Mouse (Mus musculus) MEL (cell line): ENCODE data around the gene P2ry2. TPM values are rescaled to one million over a fixed set of nuclear protein-coding genes. Genes with fewer than 3 reads are reported as not detected.

Experiments used
- DNase-seq: peaks from one replicate; pipeline ENCODE4 v3.0.0; 2011; ENCODE audit warnings: low read depth, low spot score
- H3K27ac ChIP-seq: 2 replicates; pipeline ENCODE4 v1.5.1; 2012; ENCODE audit warnings: low read depth, mild to moderate bottlenecking, control low read depth, low read length, moderate library complexity; ENCODE audit not compliant: control insufficient read depth
- H3K27me3 ChIP-seq, 2 experiments: fragments of 150-350 bp in 1 of 2; sonication (generic) in 1 of 2; 2 replicates each; pipeline ENCODE4 v1.6.1; 2012; ENCODE audit warnings: low read length in 2 of 2, mild to moderate bottlenecking in 2 of 2, improper control_type of control experiment in 1 of 2, moderate library complexity in 1 of 2; ENCODE audit not compliant: insufficient read depth in 2 of 2, control insufficient read depth in 1 of 2
- H3K36me3 ChIP-seq, 2 experiments: 2 replicates each; pipeline ENCODE4 v1.6.1; 2012 to 2014; ENCODE audit warnings: low read length in 2 of 2, improper control_type of control experiment in 1 of 2, inconsistent platforms in 1 of 2, mild to moderate bottlenecking in 1 of 2; ENCODE audit not compliant: insufficient read depth in 2 of 2, control insufficient read depth in 1 of 2
- H3K4me1 ChIP-seq, 2 experiments: fragments of 150-350 bp in 1 of 2; sonication (generic) in 1 of 2; 2 replicates each; pipeline ENCODE4 v1.6.1; 2012; ENCODE audit warnings: low read length in 2 of 2, improper control_type of control experiment in 1 of 2, mild to moderate bottlenecking in 1 of 2; ENCODE audit not compliant: insufficient read depth in 2 of 2, control insufficient read depth in 1 of 2
- H3K4me3 ChIP-seq, 2 experiments: fragments of 150-350 bp in 1 of 2; sonication (generic) in 1 of 2; 2 replicates each; pipeline ENCODE4 v1.5.1; 2012; ENCODE audit warnings: low read depth in 2 of 2, low read length in 2 of 2, mild to moderate bottlenecking in 2 of 2, moderate library complexity in 2 of 2, control low read depth in 1 of 2, improper control_type of control experiment in 1 of 2; ENCODE audit not compliant: control insufficient read depth in 1 of 2, insufficient read depth in 1 of 2
- H3K79me2 ChIP-seq: 2 replicates; pipeline ENCODE4 v1.6.1; 2012; ENCODE audit warnings: mild to moderate bottlenecking, low read length, moderate library complexity; ENCODE audit not compliant: control insufficient read depth, poor library complexity, insufficient read depth
- H3K9ac ChIP-seq: 2 replicates; pipeline ENCODE4 v1.6.1; 2012; ENCODE audit warnings: low read depth, mild to moderate bottlenecking, control low read depth, low read length, moderate library complexity; ENCODE audit not compliant: control insufficient read depth, poor library complexity, severe bottlenecking
- H3K9me3 ChIP-seq: fragments of 150-350 bp; sonication (generic); replicated peaks from 2 replicates; pipeline ENCODE4 v1.6.1; 2012; ENCODE audit warnings: mild to moderate bottlenecking, low read length, improper control_type of control experiment, moderate library complexity; ENCODE audit not compliant: insufficient read depth
- BHLHE40 ChIP-seq: IDR thresholded peaks from 2 replicates; pipeline ENCODE4 v1.6.1; 2012; ENCODE audit warnings: low read depth, mild to moderate bottlenecking, inconsistent platforms, low read length, improper control_type of control experiment, borderline replicate concordance
- CHD1 ChIP-seq: IDR thresholded peaks from 2 replicates; pipeline ENCODE4 v1.6.1; 2012; ENCODE audit warnings: low read depth, mild to moderate bottlenecking, inconsistent platforms, low read length, improper control_type of control experiment
- CHD2 ChIP-seq: IDR thresholded peaks from 2 replicates; pipeline ENCODE4 v1.6.1; 2011; ENCODE audit warnings: low read length, improper control_type of control experiment
- CTCF ChIP-seq, 3 experiments: IDR thresholded peaks in 2 of 3; conservative IDR thresholded peaks in 1 of 3; 2 replicates each; pipeline ENCODE4 v1.5.1; 2011 to 2012; ENCODE audit warnings: low read length in 3 of 3, low read depth in 2 of 3, mild to moderate bottlenecking in 2 of 3, improper control_type of control experiment in 1 of 3, inconsistent platforms in 1 of 3, mixed read lengths in 1 of 3, moderate library complexity in 1 of 3; ENCODE audit not compliant: control insufficient read depth in 1 of 3, insufficient read depth in 1 of 3, poor library complexity in 1 of 3, severe bottlenecking in 1 of 3
- E2F4 ChIP-seq: IDR thresholded peaks from 2 replicates; pipeline ENCODE4 v1.6.1; 2011; ENCODE audit warnings: low read depth, low read length, improper control_type of control experiment, borderline replicate concordance
- ELF1 ChIP-seq: IDR thresholded peaks from 2 replicates; pipeline ENCODE4 v1.6.1; 2014; ENCODE audit warnings: low read depth, mild to moderate bottlenecking, inconsistent platforms, low read length, improper control_type of control experiment, moderate library complexity
- EP300 ChIP-seq, 2 experiments: IDR thresholded peaks; 2 replicates each; pipeline ENCODE4 v1.6.1; 2011; ENCODE audit warnings: improper control_type of control experiment in 2 of 2, low read length in 2 of 2, low read depth in 1 of 2, mild to moderate bottlenecking in 1 of 2
- ETS1 ChIP-seq: IDR thresholded peaks from 2 replicates; pipeline ENCODE4 v1.6.1; 2012; ENCODE audit warnings: low read depth, mild to moderate bottlenecking, inconsistent platforms, low read length, improper control_type of control experiment, moderate library complexity
- JUND ChIP-seq: IDR thresholded peaks from 2 replicates; pipeline ENCODE4 v1.6.1; 2011; ENCODE audit warnings: low read depth, mild to moderate bottlenecking, improper control_type of control experiment, low read length
- MAZ ChIP-seq: IDR thresholded peaks from 2 replicates; pipeline ENCODE4 v1.6.1; 2012; ENCODE audit warnings: low read depth, mild to moderate bottlenecking, inconsistent platforms, low read length, improper control_type of control experiment
- MYB ChIP-seq: IDR thresholded peaks from 2 replicates; pipeline ENCODE4 v1.6.1; 2011; ENCODE audit warnings: mild to moderate bottlenecking, low read depth, low read length, improper control_type of control experiment
- MYC ChIP-seq: IDR thresholded peaks from 2 replicates; pipeline ENCODE4 v1.6.1; 2011; ENCODE audit warnings: low read depth, mild to moderate bottlenecking, low read length, improper control_type of control experiment, moderate library complexity
- POLR2AphosphoS5 ChIP-seq: IDR thresholded peaks from 2 replicates; pipeline ENCODE4 v1.6.1; 2012; ENCODE audit warnings: low read depth, borderline replicate concordance, mild to moderate bottlenecking, inconsistent platforms, low read length, moderate library complexity, mixed read lengths
- RAD21 ChIP-seq: IDR thresholded peaks from 2 replicates; pipeline ENCODE4 v1.6.1; 2011; ENCODE audit warnings: mild to moderate bottlenecking, low read depth, low read length, improper control_type of control experiment
- RCOR1 ChIP-seq: IDR thresholded peaks from 2 replicates; pipeline ENCODE4 v1.6.1; 2012; ENCODE audit warnings: low read depth, mild to moderate bottlenecking, inconsistent platforms, low read length, improper control_type of control experiment
- SIN3A ChIP-seq: IDR thresholded peaks from 2 replicates; pipeline ENCODE4 v1.6.1; 2012; ENCODE audit warnings: low read length, improper control_type of control experiment, inconsistent platforms
- SMC3 ChIP-seq: IDR thresholded peaks from 2 replicates; pipeline ENCODE4 v1.6.1; 2011; ENCODE audit warnings: low read depth, low read length, improper control_type of control experiment
- TCF12 ChIP-seq: IDR thresholded peaks from 2 replicates; pipeline ENCODE4 v1.6.1; 2014; ENCODE audit warnings: low read depth, mild to moderate bottlenecking, inconsistent platforms, low read length, improper control_type of control experiment, moderate library complexity
- USF2 ChIP-seq, 2 experiments: IDR thresholded peaks; 2 replicates each; pipeline ENCODE4 v1.6.1; 2011 to 2012; ENCODE audit warnings: improper control_type of control experiment in 2 of 2, low read length in 2 of 2, borderline replicate concordance in 1 of 2, inconsistent platforms in 1 of 2, low read depth in 1 of 2, mild to moderate bottlenecking in 1 of 2; ENCODE audit not compliant: insufficient read depth in 1 of 2
- ZC3H11A ChIP-seq: IDR thresholded peaks from 2 replicates; pipeline ENCODE4 v1.6.1; 2012; ENCODE audit warnings: low read depth, mild to moderate bottlenecking, inconsistent platforms, low read length, improper control_type of control experiment
- polyA plus RNA-seq, 2 experiments: library from polyadenylated mRNA; stranded (reverse) in 1 of 2; unstranded in 1 of 2; fragments of >175 nt in 1 of 2; fragments of >200 nt in 1 of 2; gene quantifications; 2 replicates each; pipeline versions ENCODE4 v1.2.1 to v1.2.4; 2012; ENCODE audit warnings: low replicate concordance in 2 of 2, low read depth in 1 of 2; ENCODE audit not compliant: insufficient read length in 2 of 2, insufficient read depth in 1 of 2, missing spikeins in 1 of 2
- total RNA-seq: library from RNA; depleted of rRNA; stranded (reverse); fragments of 300-350 nt; gene quantifications from 2 replicates; pipeline ENCODE4 v1.2.3, GENCODE M21; 2012

Gene P2ry2
- total and polyA plus RNA-seq, 3 experiments, result 0.23 to 0.86 TPM; not detected in 1

GRCm38 (mm10) chr7:100966014-100966413, 46.7 kb downstream of the P2ry2 start:
- Histone ChIP-seq H3K4me3 (no peak overlapping the region), H3K9me3 (no peaks in the 10 kb centered on the region), H3K9ac (no peak overlapping the region), H3K4me1 (no peaks in the 10 kb centered on the region), H3K27ac (no peak overlapping the region), H3K36me3 (no peaks in the 10 kb centered on the region), H3K27me3 (peaks cover 0 to 3% of the 10 kb centered on the region in 2 experiments; a peak in 2 of 4 replicates), H3K79me2 (no peaks in the 10 kb centered on the region)
- no peak for TF ChIP-seq ETS1
- TF ChIP-seq TCF12, result no peak
- TF ChIP-seq POLR2AphosphoS5, result no peak
- TF ChIP-seq JUND, result no peak
- no peak for TF ChIP-seq RCOR1
- TF ChIP-seq USF2 (IDR thresholded peaks at IDR 0.05; ENCODE audit: borderline replicate concordance in 1 of 2, insufficient read depth in 1 of 2, low read depth in 1 of 2, low read length in 2 of 2), result no peak
- no peak for TF ChIP-seq CHD2
- no peak for TF ChIP-seq CHD1
- DNase-seq, result no peak

- peak; percentile 32 for DNase-seq
- Histone ChIP-seq H3K27ac (no peak overlapping the region), H3K4me3 (no peak overlapping the region)
Measured at GRCm38 (mm10) chr7:100965079-100965478, 47.6 kb downstream of the P2ry2 start.

GRCm38 (mm10) chr7:100964242-100964641, 48.4 kb downstream of the P2ry2 start:
- H3K79me2 ChIP-seq, result no peaks in the 10 kb centered on the region
- H3K4me1 ChIP-seq, result no peaks in the 10 kb centered on the region
- H3K9ac ChIP-seq, result no peak overlapping the region
- no peaks in the 10 kb centered on the region for H3K36me3 ChIP-seq
- peaks cover 0 to 3% of the 10 kb centered on the region in 2 experiments; a peak in 2 of 4 replicates for H3K27me3 ChIP-seq
- TF ChIP-seq MAZ (no peak), EP300 (IDR thresholded peaks at IDR 0.05; ENCODE audit: low read depth in 1 of 2, low read length in 2 of 2) (no peak), MYC (no peak), SMC3 (no peak), ZC3H11A (no peak), USF2 (IDR thresholded peaks at IDR 0.05; ENCODE audit: borderline replicate concordance in 1 of 2, insufficient read depth in 1 of 2, low read depth in 1 of 2, low read length in 2 of 2) (no peak), MYB (no peak), POLR2AphosphoS5 (no peak), SIN3A (no peak), CHD2 (no peak), E2F4 (no peak), ELF1 (no peak), BHLHE40 (no peak)
- no peak for DNase-seq
- no peak overlapping the region for H3K4me3 ChIP-seq
- H3K9me3 ChIP-seq, result no peaks in the 10 kb centered on the region
- no peak overlapping the region for H3K27ac ChIP-seq

More at GRCm38 (mm10) chr7:100965079-100965478, 47.6 kb downstream of the P2ry2 start:
- Histone ChIP-seq H3K79me2 (no peaks in the 10 kb centered on the region), H3K27me3 (peaks cover 0 to 3% of the 10 kb centered on the region in 2 experiments; a peak in 2 of 4 replicates), H3K4me1 (no peaks in the 10 kb centered on the region), H3K9ac (no peak overlapping the region), H3K36me3 (no peaks in the 10 kb centered on the region), H3K9me3 (no peaks in the 10 kb centered on the region)
- TF ChIP-seq MYC (no peak), CTCF (IDR thresholded peaks at IDR 0.05 in 2 of 3, conservative IDR thresholded peaks at IDR 0.05 in 1 of 3; ENCODE audit: control insufficient read depth in 1 of 3, insufficient read depth in 1 of 3, low read depth in 2 of 3, low read length in 3 of 3, poor library complexity in 1 of 3, severe bottlenecking in 1 of 3) (peak; percentile 57 to 79 (median 71)), USF2 (IDR thresholded peaks at IDR 0.05; ENCODE audit: borderline replicate concordance in 1 of 2, insufficient read depth in 1 of 2, low read depth in 1 of 2, low read length in 2 of 2) (no peak), RAD21 (peak; percentile 11), TCF12 (no peak), MAZ (no peak), SMC3 (peak; percentile 36)
